Mouse (Mus musculus): ENCODE measurements around the gene Tepsin. TPM values are rescaled to one million over a fixed set of nuclear protein-coding genes. Genes with fewer than 3 reads are reported as not detected.

The Tepsin gene
- polyA plus RNA-seq, 1 experiment = 103 TPM

DNA sequence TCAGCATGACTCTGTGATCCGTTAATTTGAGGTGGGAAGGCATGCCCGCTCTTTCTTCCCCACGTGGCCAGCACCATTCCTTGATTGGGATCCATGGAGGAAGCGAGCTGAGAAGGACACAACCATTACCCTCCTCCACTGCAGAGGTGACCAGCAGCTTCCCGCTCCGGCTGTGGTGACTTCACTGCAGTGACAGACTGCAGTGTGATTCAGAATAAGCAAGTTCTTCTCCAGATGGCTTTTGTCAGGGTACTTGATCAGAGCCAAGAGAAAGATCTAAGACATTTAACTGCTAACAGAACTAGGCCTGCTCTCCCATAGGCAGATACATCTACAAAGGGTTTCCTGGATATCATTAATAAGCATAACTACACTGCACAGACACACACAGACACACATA, 18.2 kb downstream of the Tepsin start:
- H3K4me3 ChIP-seq (ENCODE audit: control insufficient read depth, insufficient read depth, low read length) = no peak overlapping the region
- TF ChIP-seq POLR2A (IDR thresholded peaks at IDR 0.05; ENCODE audit: control insufficient read depth, extremely low read depth, insufficient read depth, low read length, poor library complexity) (no peak), CTCF (IDR thresholded peaks at IDR 0.05; ENCODE audit: borderline replicate concordance, control insufficient read depth, extremely low read depth, insufficient read depth, low read length, poor library complexity) (no peak)
- DNase-seq = no peak
- 98% methylated on average over 6 of the region's 6 CpGs for WGBS
- no peak overlapping the region for H3K27ac ChIP-seq (ENCODE audit: control insufficient read depth, insufficient read depth, low read length)
- H3K4me1 ChIP-seq (replicated peaks; ENCODE audit: control insufficient read depth, insufficient read depth, low read length) = no peaks in the 10 kb centered on the region
- H3K27me3 ChIP-seq (ENCODE audit: control insufficient read depth, insufficient read depth, low read length) = no peaks in the 10 kb centered on the region
- H3K36me3 ChIP-seq (ENCODE audit: control insufficient read depth, insufficient read depth, low read length) = no peaks in the 10 kb centered on the region

DNA sequence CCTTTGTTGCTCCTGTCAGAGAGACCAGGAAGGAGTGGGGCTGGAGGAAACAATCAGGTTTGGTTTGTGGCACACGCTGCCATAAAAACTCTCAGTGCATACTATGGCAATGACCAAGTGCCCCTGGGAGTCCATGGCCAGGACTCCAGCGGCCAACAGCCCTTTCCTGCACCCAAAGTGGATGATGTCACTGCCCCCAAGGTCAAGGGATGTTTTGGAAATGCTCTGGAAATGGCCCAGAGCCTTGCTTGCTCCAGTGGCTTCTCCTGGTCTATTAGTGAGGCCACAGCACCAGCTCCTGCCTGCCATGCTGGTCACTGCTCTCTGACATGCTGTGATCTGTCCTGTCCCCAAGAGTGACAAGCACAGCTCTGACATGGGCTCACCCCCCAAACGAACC, 22.3 kb downstream of the Tepsin start:
- 85% methylated on average over 3 of the region's 3 CpGs for WGBS
- DNase-seq = no peak
- TF ChIP-seq POLR2A (IDR thresholded peaks at IDR 0.05; ENCODE audit: control insufficient read depth, extremely low read depth, insufficient read depth, low read length, poor library complexity) = no peak
- no peak for TF ChIP-seq CTCF (IDR thresholded peaks at IDR 0.05; ENCODE audit: borderline replicate concordance, control insufficient read depth, extremely low read depth, insufficient read depth, low read length, poor library complexity)
- no peaks in the 10 kb centered on the region for H3K36me3 ChIP-seq (ENCODE audit: control insufficient read depth, insufficient read depth, low read length)
- H3K27me3 ChIP-seq (ENCODE audit: control insufficient read depth, insufficient read depth, low read length) = no peaks in the 10 kb centered on the region
- no peak overlapping the region for H3K27ac ChIP-seq (ENCODE audit: control insufficient read depth, insufficient read depth, low read length)
- no peak overlapping the region for H3K4me3 ChIP-seq (ENCODE audit: control insufficient read depth, insufficient read depth, low read length)
- no peaks in the 10 kb centered on the region for H3K4me1 ChIP-seq (replicated peaks; ENCODE audit: control insufficient read depth, insufficient read depth, low read length)

DNA sequence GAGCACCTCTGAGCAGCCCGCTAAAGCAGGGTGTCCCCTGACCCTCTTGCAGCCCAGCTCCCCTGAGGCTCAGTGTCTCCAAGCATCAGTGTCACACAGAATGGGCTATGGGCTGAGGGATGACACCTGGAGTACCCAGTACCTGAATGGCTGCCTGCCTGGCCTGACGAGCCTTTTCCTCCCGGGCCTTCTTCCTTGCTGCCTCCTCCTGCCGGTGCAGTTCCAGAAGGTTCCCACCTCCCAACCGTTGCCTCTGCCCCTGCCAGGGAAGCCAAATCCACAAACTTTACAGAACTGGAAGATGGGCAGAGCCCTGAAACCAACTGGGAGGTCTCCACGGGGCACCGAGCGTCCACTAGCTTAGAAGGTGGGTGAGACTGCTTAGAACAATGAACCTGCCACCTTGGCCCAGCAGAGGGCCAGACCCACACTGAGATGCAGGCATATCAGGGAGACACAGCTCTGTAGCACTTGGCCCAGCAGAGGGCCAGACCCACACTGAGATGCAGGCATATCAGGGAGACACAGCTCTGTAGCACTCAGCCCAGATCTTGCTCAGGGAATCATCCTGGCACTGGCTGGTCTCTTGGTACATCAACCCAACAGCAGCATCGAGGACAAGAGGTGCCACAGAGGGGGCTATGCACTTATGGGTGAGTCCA, 25.4 kb downstream of the Tepsin start:
- TF ChIP-seq CTCF (IDR thresholded peaks at IDR 0.05; ENCODE audit: borderline replicate concordance, control insufficient read depth, extremely low read depth, insufficient read depth, low read length, poor library complexity) (no peak), POLR2A (IDR thresholded peaks at IDR 0.05; ENCODE audit: control insufficient read depth, extremely low read depth, insufficient read depth, low read length, poor library complexity) (no peak)
- Histone ChIP-seq H3K27me3 (ENCODE audit: control insufficient read depth, insufficient read depth, low read length) (no peaks in the 10 kb centered on the region), H3K36me3 (ENCODE audit: control insufficient read depth, insufficient read depth, low read length) (no peaks in the 10 kb centered on the region), H3K27ac (ENCODE audit: control insufficient read depth, insufficient read depth, low read length) (no peak overlapping the region), H3K4me3 (ENCODE audit: control insufficient read depth, insufficient read depth, low read length) (no peak overlapping the region), H3K4me1 (replicated peaks; ENCODE audit: control insufficient read depth, insufficient read depth, low read length) (no peaks in the 10 kb centered on the region)
- DNase-seq = no peak
- 96% methylated on average over 9 of the region's 9 CpGs for WGBS

DNA sequence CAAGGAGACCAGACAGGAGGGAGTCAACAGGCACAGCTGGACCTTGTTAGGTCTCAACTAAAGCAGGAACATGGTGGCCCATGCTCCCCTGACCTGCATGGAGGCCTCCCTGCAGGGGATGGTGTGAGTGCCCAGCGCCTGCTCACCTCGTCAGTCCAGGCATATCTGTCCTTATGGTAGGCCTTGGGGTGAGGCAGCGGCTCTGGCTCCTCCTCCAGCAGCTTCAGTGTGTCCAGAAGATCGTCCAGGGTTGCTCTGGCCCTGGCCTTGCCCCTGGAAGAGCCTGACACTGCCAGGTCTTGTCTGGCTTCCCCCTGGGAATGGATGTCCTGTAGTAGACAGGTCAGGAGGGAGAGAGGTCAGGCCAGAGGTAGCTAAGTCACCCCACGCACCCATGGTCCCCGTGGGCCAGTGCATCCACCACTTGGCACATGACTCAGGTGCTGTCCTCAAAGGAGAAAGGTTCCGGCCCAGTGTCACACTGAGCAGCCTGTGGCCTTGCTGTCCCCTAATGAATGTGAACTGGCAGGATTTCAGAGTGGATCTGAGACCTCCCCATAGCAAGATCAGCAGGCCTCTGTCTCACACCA, 26.7 kb downstream of the Tepsin start:
- Histone ChIP-seq H3K36me3 (ENCODE audit: control insufficient read depth, insufficient read depth, low read length) (no peaks in the 10 kb centered on the region), H3K4me1 (replicated peaks; ENCODE audit: control insufficient read depth, insufficient read depth, low read length) (no peaks in the 10 kb centered on the region), H3K27ac (ENCODE audit: control insufficient read depth, insufficient read depth, low read length) (no peak overlapping the region), H3K27me3 (ENCODE audit: control insufficient read depth, insufficient read depth, low read length) (no peaks in the 10 kb centered on the region), H3K4me3 (ENCODE audit: control insufficient read depth, insufficient read depth, low read length) (no peak overlapping the region)
- TF ChIP-seq POLR2A (IDR thresholded peaks at IDR 0.05; ENCODE audit: control insufficient read depth, extremely low read depth, insufficient read depth, low read length, poor library complexity) = no peak
- TF ChIP-seq CTCF (IDR thresholded peaks at IDR 0.05; ENCODE audit: borderline replicate concordance, control insufficient read depth, extremely low read depth, insufficient read depth, low read length, poor library complexity) = no peak
- DNase-seq = no peak
- 94% methylated on average over 7 of the region's 7 CpGs for WGBS

DNA sequence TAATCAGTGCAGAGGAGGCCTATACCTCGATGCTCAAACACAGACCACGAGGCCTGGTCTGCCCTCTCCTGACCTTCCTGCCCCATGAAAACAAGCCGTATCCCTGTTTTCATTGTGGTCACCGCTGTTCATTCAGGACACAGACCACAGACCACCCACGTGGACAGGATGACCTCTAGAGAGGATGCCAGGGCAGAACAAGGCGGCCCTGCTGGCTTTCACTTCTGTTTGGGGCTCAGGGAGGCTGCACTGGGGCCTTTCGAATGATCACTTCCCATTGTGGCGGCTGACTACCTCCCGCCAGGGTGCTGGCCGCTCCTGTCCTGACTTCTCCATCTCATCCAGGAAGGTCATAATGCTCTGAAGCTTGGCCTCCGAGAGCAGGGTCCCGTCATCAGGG, 27.5 kb downstream of the Tepsin start:
- 89% methylated on average over 12 of the region's 12 CpGs for WGBS
- Histone ChIP-seq H3K27me3 (ENCODE audit: control insufficient read depth, insufficient read depth, low read length) (no peaks in the 10 kb centered on the region), H3K36me3 (ENCODE audit: control insufficient read depth, insufficient read depth, low read length) (no peaks in the 10 kb centered on the region), H3K4me1 (replicated peaks; ENCODE audit: control insufficient read depth, insufficient read depth, low read length) (no peaks in the 10 kb centered on the region), H3K27ac (ENCODE audit: control insufficient read depth, insufficient read depth, low read length) (no peak overlapping the region), H3K4me3 (ENCODE audit: control insufficient read depth, insufficient read depth, low read length) (no peak overlapping the region)
- no peak for DNase-seq
- TF ChIP-seq CTCF (IDR thresholded peaks at IDR 0.05; ENCODE audit: borderline replicate concordance, control insufficient read depth, extremely low read depth, insufficient read depth, low read length, poor library complexity) (no peak), POLR2A (IDR thresholded peaks at IDR 0.05; ENCODE audit: control insufficient read depth, extremely low read depth, insufficient read depth, low read length, poor library complexity) (no peak)

DNA sequence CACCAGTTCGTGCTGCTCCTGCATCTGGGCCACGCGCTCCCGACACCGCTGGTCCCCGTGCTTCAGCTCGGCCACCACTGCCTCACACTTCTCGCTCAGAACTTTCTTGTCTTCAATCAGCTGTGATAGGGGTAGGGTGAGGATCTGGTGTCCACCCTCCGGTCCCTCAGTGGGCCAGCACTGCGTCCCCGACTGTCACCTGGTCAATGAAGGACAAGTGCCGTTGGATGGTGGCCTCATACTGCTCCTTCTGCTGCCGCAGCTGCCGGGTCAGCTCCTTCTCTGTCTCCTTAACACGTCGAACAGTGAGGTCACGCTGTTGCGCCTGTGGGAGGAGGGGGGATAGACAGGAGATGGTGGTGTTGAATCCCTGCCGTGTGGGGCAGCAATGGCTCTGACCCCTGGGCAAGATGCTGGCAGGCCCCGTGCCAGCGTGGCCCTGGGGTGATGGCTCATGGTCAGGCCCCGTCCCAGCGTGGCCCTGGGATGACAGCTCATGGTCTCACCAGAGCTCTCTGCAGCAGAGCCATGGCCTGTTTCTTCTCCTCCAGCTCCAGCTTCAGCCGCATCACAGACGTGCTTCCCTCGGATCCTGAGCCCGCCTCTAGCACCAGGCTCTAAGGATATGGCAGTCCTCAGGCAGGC, 28.1 kb downstream of the Tepsin start:
- TF ChIP-seq CTCF (IDR thresholded peaks at IDR 0.05; ENCODE audit: borderline replicate concordance, control insufficient read depth, extremely low read depth, insufficient read depth, low read length, poor library complexity) (no peak), POLR2A (IDR thresholded peaks at IDR 0.05; ENCODE audit: control insufficient read depth, extremely low read depth, insufficient read depth, low read length, poor library complexity) (no peak)
- no peaks in the 10 kb centered on the region for H3K36me3 ChIP-seq (ENCODE audit: control insufficient read depth, insufficient read depth, low read length)
- H3K27me3 ChIP-seq (ENCODE audit: control insufficient read depth, insufficient read depth, low read length) = no peaks in the 10 kb centered on the region
- no peak overlapping the region for H3K27ac ChIP-seq (ENCODE audit: control insufficient read depth, insufficient read depth, low read length)
- no peaks in the 10 kb centered on the region for H3K4me1 ChIP-seq (replicated peaks; ENCODE audit: control insufficient read depth, insufficient read depth, low read length)
- no peak for DNase-seq
- WGBS = 97% methylated on average over 27 of the region's 27 CpGs
- no peak overlapping the region for H3K4me3 ChIP-seq (ENCODE audit: control insufficient read depth, insufficient read depth, low read length)
